Mouse (Mus musculus) forebrain, embryonic 11.5 days (tissue): ENCODE measurements at regions not wholly inside any gene's neighbourhood (a gene's known extent, or its start where the extent isn't known, plus 50 kb on each side); places are given as distances from the start of the nearest gene placed in this dataset.

Source experiments
- ATAC-seq: fragments of 200-750 bp; cut with Nextera tagmentation; replicated peaks from 2 replicates; pipeline ENCODE4 v1.8.0; 2017; ENCODE audit warnings: moderate TSS enrichment; ENCODE audit not compliant: low FRiP score
- DNase-seq: peaks from one replicate; pipeline ENCODE4 v3.0.0-alpha.2; 2017; ENCODE audit warnings: low spot score
- H3K27ac ChIP-seq: fragments of 300-500 bp; sonication (generic); 2 replicates; pipeline ENCODE4 v1.5.1; 2014; ENCODE audit warnings: low read depth, low read length
- H3K27me3 ChIP-seq: fragments of 300-500 bp; sonication (generic); 2 replicates; pipeline ENCODE4 v1.6.1; 2014; ENCODE audit warnings: mild to moderate bottlenecking, low read length, mixed read lengths; ENCODE audit not compliant: control insufficient read depth, insufficient read depth
- H3K36me3 ChIP-seq: fragments of 300-500 bp; sonication (generic); 2 replicates; pipeline ENCODE4 v1.6.1; 2014; ENCODE audit warnings: mild to moderate bottlenecking, low read length, moderate library complexity, mixed read lengths; ENCODE audit not compliant: control insufficient read depth, insufficient read depth
- H3K4me1 ChIP-seq: fragments of 300-500 bp; sonication (generic); replicated peaks from 2 replicates; pipeline ENCODE4 v1.6.1; 2014; ENCODE audit warnings: low read length, mixed read lengths; ENCODE audit not compliant: control insufficient read depth, insufficient read depth
- H3K4me2 ChIP-seq: fragments of 300-500 bp; sonication (generic); 2 replicates; pipeline ENCODE4 v1.6.1; 2014; ENCODE audit warnings: low read depth, mild to moderate bottlenecking, low read length, moderate library complexity, mixed read lengths; ENCODE audit not compliant: severe bottlenecking
- H3K4me3 ChIP-seq: fragments of 300-500 bp; sonication (generic); 2 replicates; pipeline ENCODE4 v1.5.1; 2014; ENCODE audit warnings: low read depth, low read length
- H3K9ac ChIP-seq: fragments of 300-500 bp; sonication (generic); 2 replicates; pipeline ENCODE4 v1.6.1; 2014; ENCODE audit warnings: low read length
- H3K9me3 ChIP-seq: fragments of 300-500 bp; sonication (generic); 2 replicates; pipeline ENCODE4 v1.6.1; 2016; ENCODE audit warnings: low read length, mixed read lengths; ENCODE audit not compliant: control insufficient read depth
- WGBS: fragments of 180-500 bp; shearing (Covaris S2); extraction: QIAGEN DNeasy Blood & Tissue Kit; methylation state at CpG from one replicate; pipeline ENCODE4 v1.1.7; 2014; 5-methylcytosine and 5-hydroxymethylcytosine counted together

- ATAC-seq = no peak
- H3K27ac ChIP-seq = no peak overlapping the region
- H3K4me3 ChIP-seq = no peak overlapping the region
- DNase-seq = no peak
- H3K9ac ChIP-seq = no peak overlapping the region
- WGBS = 80% methylated on average over 7 of the region's 7 CpGs
- no peaks in the 10 kb centered on the region for H3K9me3 ChIP-seq
- H3K4me1 ChIP-seq = no peaks in the 10 kb centered on the region
- no peaks in the 10 kb centered on the region for H3K27me3 ChIP-seq
- no peak overlapping the region for H3K4me2 ChIP-seq
- H3K36me3 ChIP-seq = no peaks in the 10 kb centered on the region
Measured at GRCm38 (mm10) chr10:18941908-18942307, 73.5 kb downstream of the Tnfaip3 start.

- no peak for ATAC-seq
- no peaks in the 10 kb centered on the region for H3K9me3 ChIP-seq
- WGBS = 80% methylated on average over 6 of the region's 6 CpGs
Measured at GRCm38 (mm10) chr10:18943296-18944075, 72.0 kb downstream of the Tnfaip3 start.

GRCm38 (mm10) chr10:18946727-18947126, 68.7 kb downstream of the Tnfaip3 start:
- Histone ChIP-seq H3K9ac (no peak overlapping the region), H3K4me1 (no peaks in the 10 kb centered on the region), H3K4me2 (no peak overlapping the region), H3K4me3 (no peak overlapping the region), H3K27ac (no peak overlapping the region), H3K9me3 (no peaks in the 10 kb centered on the region), H3K27me3 (no peaks in the 10 kb centered on the region), H3K36me3 (no peaks in the 10 kb centered on the region)
- DNase-seq (no peak), ATAC-seq (no peak)

More at GRCm38 (mm10) chr10:18943296-18944075, 72.0 kb downstream of the Tnfaip3 start:
- H3K4me3 ChIP-seq = no peak overlapping the region
- H3K4me1 ChIP-seq = no peaks in the 10 kb centered on the region
- no peak overlapping the region for H3K27ac ChIP-seq
- no peak overlapping the region for H3K9ac ChIP-seq
- no peaks in the 10 kb centered on the region for H3K27me3 ChIP-seq
- DNase-seq = no peak
- H3K4me2 ChIP-seq = no peak overlapping the region
- no peaks in the 10 kb centered on the region for H3K36me3 ChIP-seq
